Mouse (Mus musculus) olfactory bulb, adult 2 months (tissue): Measurements from ENCODE around the gene Prl2c5.
"Not testable (repeated sequence)": the region's sequence is repeated elsewhere in the genome, so short reads cannot be mapped to it uniquely, and the experiment has no call there.

Experiments used
- CTCF ChIP-seq: fragments of 200-500 bp; IDR thresholded peaks from 2 replicates; pipeline ENCODE4 v1.5.1; 2012; ENCODE audit warnings: low read depth, mild to moderate bottlenecking, low read length, moderate library complexity; ENCODE audit not compliant: insufficient read depth
- POLR2A ChIP-seq: fragments of 200-500 bp; IDR thresholded peaks from 2 replicates; pipeline ENCODE4 v1.6.1; 2012; ENCODE audit warnings: mild to moderate bottlenecking, low read depth, low read length, moderate library complexity; ENCODE audit not compliant: insufficient read depth

DNA sequence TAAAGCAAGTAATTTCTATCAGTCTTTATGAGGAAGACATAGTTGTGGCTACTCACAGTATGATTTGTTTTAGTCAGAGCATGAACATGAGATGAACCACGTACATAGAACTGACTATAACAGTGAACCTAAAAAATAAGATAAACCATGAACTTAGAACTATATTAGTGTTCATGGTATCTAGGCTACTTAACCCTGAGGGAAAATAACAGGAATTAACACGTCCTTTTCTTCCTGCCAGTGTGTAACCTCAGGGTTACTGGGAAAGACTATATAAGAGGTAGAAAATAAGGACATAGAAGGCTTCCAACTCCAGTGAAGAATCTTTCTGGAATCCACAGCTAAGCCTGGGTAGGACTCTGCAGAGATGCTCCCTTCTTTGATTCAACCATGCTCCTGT, at the start of gene Prl2c5:
- TF ChIP-seq CTCF, POLR2A: not testable (repeated sequence)
